Mouse (Mus musculus) cerebellum, adult 2 months (tissue): ENCODE data around the gene Arl8a.

Source experiments
- CTCF ChIP-seq: fragments of 200-500 bp; IDR thresholded peaks from 2 replicates; pipeline ENCODE4 v1.5.1; 2011; ENCODE audit warnings: low read depth, mild to moderate bottlenecking, control low read depth, low read length, moderate library complexity, borderline replicate concordance; ENCODE audit not compliant: insufficient read depth
- POLR2A ChIP-seq: fragments of 200-500 bp; IDR thresholded peaks from 2 replicates; pipeline ENCODE4 v1.6.1; 2011; ENCODE audit warnings: low read length, control low read depth, borderline replicate concordance; ENCODE audit not compliant: insufficient read depth

- no peak for TF ChIP-seq CTCF
- no peak for TF ChIP-seq POLR2A
Measured at GRCm38 (mm10) chr1:135180830-135181229, 34.2 kb downstream of the Arl8a start.
